Mouse (Mus musculus): ENCODE measurements around the gene Dcdc2a.
A peak's percentile ranks its signal among the peaks of the same experiment; 100 is the strongest.

Gene Dcdc2a

GRCm38 (mm10) chr13:25097348-25097747, 41.5 kb downstream of the Dcdc2a start:
- no peak for DNase-seq (ENCODE audit: low spot score)

DNA sequence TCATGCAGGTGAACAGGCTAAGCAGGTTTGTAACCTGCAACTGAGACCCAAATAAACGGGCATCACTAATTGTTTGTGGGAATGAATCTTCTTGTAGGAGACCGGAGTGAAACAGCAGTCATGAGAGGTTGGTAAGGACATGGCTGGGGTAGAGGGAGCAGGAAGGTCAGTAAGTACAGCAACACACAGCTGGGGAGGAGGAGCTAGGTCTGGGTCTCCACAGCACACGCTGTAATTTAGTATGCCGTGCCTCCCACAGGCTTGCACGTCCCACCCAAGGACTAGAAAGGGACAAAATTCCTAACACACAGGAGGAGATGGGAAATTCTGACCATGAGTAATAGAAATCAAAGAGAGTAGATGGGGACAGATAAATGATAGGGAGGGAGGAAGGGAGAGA, 42.8 kb downstream of the Dcdc2a start:
- no peak for DNase-seq (ENCODE audit: low spot score)

DNA sequence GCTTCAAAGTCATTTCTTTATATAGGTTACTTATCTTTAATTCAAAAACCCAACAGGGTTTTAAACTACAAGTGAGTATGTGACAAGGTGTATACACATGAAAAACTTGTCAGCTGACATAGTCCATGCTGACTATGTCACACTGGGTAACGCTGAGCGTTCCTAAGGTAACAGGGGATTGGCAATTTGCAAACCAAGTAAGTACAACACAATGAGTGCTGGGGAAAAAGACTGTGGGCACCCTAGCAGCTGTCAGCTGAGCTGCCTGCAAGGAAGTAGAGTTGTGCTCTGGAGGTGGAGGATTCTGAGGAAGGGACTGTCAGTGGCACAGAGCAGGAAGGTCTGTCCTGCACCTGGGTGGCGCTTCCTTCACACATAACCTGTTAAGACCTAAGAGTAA, 43.7 kb downstream of the Dcdc2a start:
- DNase-seq (ENCODE audit: low spot score), result no peak

- DNase-seq (ENCODE audit: low spot score), result no peak
Observed at GRCm38 (mm10) chr13:25100581-25100980, 44.8 kb downstream of the Dcdc2a start.

GRCm38 (mm10) chr13:25105671-25106070, 49.9 kb downstream of the Dcdc2a start:
- no peak for DNase-seq (ENCODE audit: low spot score)

GRCm38 (mm10) chr13:25106740-25107139, 50.9 kb downstream of the Dcdc2a start:
- no peak for DNase-seq (ENCODE audit: low spot score)

DNA sequence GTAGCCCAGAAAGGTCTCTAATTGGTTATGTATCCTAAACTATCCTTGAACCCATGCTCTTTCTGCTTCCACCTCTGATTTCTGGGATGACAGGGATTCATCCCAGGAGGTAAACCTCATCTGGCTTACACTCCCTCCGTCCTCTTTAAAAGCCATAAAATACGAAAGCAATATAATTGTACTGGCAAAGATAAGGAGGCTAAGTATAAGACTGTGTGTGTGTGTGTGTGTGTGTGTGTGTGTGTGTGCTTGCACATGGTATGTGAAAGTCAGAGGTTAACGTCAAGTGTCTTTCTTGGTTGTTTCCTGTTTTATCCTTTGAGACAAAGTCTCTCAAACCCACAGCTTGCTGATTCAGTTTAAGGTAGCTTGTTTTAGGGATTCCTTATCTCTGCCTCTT, 52.5 kb downstream of the Dcdc2a start:
- DNase-seq (ENCODE audit: low spot score), result no peak

GRCm38 (mm10) chr13:25110592-25111095, 54.8 kb downstream of the Dcdc2a start:
- DNase-seq (ENCODE audit: low spot score), result no peak

DNA sequence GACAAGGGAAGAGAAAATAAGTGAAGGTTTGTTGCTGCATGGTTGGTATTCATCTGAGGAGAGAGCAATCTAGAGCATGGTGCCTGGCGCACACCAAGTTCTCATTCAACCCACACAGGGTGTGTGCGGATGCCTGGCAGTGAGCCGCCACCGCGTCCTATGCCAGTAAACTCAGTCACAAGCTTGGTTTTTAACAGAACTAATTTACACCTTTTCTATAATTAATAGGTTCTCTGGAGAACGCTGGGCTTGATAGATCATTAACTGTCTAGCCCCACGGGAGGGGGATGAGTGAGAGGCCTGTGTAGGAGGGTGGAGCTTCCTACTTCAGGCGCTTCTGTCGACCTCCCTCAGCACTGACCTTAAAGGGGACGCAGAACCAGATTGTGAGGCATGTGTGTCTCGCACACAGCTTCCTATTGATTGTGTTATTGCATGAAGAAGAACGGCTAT, 59.7 kb downstream of the Dcdc2a start:
- DNase-seq (ENCODE audit: low spot score), result peak; percentile 58

DNA sequence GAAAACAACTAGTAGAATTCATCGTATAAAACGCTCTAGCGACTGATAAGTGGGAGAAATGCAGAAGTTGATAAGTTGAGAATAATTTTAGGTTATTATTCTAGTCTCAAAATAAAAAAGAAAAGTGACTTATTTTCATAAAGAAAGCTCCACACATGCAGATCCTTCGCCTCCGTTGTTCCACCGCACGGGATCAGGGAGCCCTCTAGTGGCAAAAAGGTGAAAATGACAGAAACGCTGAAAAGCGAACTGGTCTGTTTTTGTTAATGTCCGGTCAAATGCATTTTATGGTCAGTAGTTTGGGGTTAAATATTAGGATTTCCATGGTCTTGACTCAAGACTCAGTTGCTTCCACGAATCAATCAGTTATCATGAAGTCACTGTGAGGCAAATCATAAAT, 60.2 kb downstream of the Dcdc2a start:
- peak; percentile 33 for DNase-seq (ENCODE audit: low spot score)

DNA sequence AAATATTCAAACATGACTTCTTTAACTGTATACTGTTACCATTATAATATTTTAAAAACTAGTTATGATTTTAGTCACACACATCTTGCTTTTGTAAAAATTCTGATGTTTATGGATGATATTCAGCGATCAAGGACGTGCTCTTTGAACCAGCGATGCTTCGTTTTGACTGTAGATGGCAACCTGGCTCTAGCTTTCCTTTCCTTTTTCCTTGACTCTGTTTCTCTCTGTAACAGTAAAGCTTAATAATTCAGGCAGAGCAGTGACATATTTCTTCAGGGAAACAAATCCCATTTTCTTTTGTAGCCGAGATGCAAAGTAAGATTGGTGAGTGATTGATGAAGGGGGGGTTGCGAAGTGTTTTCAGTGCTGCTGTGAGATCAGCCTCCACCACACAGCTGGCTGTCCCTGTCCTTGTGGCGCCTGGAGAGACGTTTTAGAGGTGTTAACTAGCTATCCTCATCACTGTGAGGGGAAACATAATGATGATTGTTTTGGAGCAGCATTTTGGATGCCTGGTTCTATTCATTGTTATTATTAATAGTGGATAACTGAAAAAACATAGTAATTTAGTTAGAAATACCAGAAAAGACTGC, 67.0 kb downstream of the Dcdc2a start:
- DNase-seq (ENCODE audit: low spot score), result no peak

GRCm38 (mm10) chr13:25127216-25127615, 71.4 kb downstream of the Dcdc2a start:
- no peak for DNase-seq (ENCODE audit: low spot score)

DNA sequence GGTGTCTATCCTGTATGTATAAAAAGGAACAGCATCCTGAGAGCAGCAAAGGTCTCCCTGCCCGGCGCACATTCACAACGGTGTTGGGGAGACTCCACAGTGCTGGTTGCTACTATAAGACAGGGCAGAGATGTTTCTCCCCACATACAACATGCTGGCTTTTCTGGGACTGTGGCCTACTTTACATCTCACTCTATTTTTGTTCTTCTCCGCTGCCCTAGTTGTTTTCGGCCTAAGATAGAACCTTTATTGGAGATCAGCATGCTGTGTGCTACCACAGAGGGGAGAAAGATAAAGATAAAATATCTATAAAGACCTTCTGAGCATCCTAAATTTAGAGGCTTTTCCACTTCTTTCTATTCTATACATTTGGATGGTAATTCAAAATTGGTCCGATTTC, 72.0 kb downstream of the Dcdc2a start:
- DNase-seq (ENCODE audit: low spot score), result no peak

DNA sequence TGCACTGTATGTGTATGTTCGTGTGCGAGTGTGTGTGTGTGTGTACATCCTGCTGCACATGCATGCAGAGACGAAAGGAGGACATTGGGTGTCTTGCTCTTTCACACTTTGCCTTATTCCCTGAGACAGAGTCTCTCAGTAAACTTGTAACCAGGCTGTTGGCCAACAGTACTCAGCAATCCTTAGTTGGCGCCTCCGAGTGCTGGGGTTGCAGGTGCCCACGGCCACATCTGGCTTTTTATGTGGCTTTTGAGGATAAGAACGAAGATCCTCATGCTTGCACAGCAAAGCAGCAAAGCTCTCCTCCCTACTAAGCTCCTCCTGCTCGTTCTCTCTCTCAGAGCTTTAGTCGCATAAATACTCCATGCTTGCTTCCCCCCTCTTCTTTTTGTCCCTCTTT, 73.0 kb downstream of the Dcdc2a start:
- no peak for DNase-seq (ENCODE audit: low spot score)

GRCm38 (mm10) chr13:25143066-25143465, 87.3 kb downstream of the Dcdc2a start:
- DNase-seq (ENCODE audit: low spot score), result no peak

DNA sequence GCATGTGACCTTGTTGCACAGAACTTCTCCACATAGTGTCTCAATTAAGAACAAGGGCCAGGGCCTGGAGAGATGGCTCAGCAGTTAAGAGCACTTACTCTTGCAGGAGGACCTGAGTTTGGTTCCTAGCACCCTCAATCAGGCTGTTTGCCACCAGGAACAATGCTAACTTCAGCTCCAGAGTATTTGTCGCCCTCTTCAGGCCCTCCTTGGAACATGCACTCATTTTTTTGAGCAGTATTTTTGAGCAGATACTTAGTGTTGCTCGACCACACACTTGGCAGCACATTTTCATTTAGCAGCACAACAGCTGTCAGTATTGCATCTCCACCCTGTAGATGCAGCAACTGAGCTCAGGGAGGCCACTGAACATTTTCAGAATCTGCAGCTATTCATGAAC, 88.3 kb downstream of the Dcdc2a start:
- no peak for DNase-seq (ENCODE audit: low spot score)

DNA sequence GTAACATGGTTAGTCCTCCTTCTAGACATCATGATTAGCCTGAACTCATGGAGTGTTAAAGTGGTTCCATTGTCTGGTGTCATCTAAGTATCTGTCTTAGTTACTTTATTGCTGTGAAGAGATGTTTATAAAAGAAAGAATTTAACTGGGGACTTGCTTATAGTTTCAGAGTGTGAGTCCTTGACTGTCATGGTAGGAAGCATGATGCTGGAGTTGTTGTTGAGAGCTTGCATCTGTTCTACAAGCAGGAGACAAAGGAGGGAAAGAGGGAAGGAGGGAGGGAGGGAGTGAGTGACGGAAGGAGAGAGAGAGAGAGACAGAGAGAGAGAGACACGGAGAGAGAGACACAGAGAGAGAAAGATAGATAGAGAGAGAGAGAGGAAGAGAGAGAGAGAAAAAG, 90.4 kb downstream of the Dcdc2a start:
- DNase-seq (ENCODE audit: low spot score), result no peak

DNA sequence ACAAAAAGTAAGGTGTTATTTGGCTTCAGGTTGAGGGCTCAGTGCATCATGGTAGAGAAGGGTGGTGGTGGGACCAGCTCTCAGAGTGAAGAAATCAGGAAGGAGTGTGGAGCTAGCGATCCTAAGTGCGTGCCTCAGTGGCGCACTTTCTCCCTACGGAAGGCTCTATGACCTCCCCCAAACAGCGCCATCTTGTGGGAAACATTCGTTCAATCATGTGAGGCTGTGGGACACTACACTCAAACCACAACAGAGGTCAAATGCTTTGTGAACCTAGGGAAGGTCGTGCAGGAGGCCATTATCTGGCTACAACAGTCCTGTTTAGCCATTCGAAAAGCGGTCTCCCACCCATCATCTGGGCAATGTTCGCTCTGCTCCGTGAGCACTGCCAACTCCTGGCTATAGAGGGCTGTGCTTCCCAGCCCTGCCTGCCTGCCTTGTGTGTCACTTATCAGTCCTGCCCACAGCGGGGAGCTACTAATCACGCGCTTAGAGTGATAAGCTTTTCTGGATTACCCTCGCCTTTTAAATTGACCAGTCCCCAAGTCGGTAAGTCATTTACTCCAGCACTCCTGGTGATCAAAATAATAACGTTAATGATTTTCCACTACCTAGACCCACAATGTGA, 94.5 kb downstream of the Dcdc2a start:
- no peak for DNase-seq (ENCODE audit: low spot score)

DNA sequence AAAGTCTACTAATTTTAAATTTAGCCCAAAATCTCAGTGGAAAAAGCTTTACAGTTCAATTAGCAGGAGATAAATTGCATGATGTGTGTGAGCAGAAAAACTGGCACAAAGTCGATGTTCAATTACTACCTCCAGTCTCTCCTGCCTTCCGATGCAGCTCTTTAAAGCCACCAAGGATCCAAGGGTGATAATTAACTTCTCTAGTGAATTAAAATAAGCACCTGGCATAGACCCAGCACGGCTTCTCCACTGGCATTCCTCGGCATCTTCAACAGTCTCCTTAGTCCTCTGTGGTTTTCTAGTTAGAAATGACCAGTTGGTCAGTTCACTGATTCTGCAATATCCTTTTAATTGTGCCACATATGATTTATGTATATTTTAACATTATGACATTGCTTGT, 95.1 kb downstream of the Dcdc2a start:
- DNase-seq (ENCODE audit: low spot score), result no peak

DNA sequence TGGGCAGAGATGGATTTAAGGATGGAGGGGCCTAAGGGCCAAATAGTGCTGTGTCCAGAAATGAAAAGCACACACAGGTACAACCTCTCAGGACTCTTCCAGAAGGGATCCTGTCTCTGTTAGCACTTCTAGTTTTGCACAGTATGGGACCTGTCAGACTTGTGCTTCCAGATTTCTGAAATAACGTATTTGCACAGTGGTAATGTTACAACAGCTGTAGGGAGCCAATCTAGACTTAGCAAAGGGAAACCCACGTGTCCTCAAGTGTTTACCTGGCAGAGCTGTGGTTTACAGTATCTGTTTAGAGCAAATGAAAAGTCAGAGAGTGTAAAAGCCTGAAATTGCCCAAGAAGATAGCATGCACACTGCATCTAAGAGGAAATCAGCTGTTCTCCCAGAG, 104.1 kb downstream of the Dcdc2a start:
- DNase-seq (ENCODE audit: low spot score), result no peak

GRCm38 (mm10) chr13:25160804-25161203, 105.0 kb downstream of the Dcdc2a start:
- DNase-seq (ENCODE audit: low spot score), result no peak

- DNase-seq (ENCODE audit: low spot score), result no peak
Observed at GRCm38 (mm10) chr13:25162594-25162993, 106.8 kb downstream of the Dcdc2a start.

- DNase-seq (ENCODE audit: low spot score), result no peak
Observed at GRCm38 (mm10) chr13:25168891-25169290, 113.1 kb downstream of the Dcdc2a start.

DNA sequence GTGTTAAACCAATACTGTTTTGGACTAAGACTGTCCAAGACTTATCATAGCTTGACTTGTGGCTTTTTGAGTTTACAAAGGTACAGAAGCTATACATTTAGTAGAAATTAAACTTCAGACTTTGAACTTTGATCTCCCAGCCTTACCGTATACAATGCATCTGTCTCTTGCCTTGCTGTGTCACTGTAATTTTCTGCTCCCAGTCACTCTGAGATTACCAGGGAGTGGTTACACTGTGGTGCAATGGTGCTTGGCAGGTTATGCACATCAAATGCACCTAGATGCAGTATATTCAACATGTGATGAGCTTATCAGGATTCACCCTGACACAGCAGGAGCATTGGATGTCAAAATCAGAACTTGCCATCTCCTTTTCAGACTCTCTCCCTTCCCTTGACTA, 122.0 kb downstream of the Dcdc2a start:
- no peak for DNase-seq (ENCODE audit: low spot score)

Data from layer of hippocampus, adult 9-10 months (tissue).